Mouse (Mus musculus) ovary, postnatal 14 days (tissue): ENCODE measurements around the gene Arid1b.

Experiments
- DNase-seq: peaks from one replicate; pipeline ENCODE4 v3.0.0; 2022; ENCODE audit warnings: low spot score

Arid1b gene

DNA sequence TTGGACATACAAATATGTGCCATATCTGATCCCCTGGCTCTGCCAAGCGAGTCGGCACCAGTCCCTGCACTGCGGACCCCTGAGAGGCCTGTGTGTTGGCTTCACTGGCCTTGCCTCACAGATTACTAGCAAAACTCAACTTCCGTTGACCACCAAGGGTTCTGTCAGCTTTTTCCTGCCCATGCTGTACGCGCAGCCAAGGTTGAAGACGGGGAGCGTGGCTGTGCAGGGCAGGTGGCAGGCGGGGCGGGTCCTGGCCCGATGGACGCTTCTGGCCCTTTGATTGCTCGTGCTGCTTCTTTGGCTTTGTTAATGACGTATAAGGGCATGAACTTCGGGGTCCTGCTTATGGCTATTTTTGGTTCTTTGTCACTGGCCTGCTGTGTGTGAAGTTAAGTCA is 253.6 kb downstream of the Arid1b start:
- no peak for DNase-seq

DNA sequence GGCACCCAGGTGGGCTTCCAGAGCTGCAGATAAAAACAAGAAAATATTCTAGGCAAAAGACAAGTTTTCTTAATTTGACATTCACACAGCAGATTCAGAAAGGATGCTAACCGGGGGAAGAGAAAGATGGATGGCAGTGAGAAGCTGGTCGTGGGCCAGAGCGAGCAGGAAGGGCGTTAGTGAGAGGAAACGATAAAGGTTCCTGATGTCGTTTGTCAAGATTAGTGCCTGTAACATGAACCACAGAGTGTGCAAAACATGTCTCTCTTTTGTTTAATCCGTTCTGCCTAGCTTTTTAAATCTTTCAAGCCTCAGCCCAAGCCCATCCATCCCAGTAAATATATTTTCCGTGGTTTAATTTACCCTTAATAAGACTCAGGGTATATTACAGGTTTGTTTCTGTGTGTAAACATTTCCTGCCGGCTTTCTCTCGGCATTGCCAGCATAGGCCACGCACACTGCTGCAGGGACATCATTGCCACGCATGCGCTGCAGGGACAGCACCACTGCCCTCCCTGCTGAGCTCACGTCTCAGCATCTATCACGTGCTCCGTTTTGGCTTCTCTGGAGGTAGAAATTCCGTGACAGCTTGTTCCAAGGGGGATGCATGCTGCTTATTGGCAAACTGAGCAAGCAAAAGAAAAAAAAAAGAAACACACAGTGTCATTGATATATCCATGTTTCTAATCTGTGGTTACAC is 255.0 kb downstream of the Arid1b start:
- DNase-seq, result no peak

DNA sequence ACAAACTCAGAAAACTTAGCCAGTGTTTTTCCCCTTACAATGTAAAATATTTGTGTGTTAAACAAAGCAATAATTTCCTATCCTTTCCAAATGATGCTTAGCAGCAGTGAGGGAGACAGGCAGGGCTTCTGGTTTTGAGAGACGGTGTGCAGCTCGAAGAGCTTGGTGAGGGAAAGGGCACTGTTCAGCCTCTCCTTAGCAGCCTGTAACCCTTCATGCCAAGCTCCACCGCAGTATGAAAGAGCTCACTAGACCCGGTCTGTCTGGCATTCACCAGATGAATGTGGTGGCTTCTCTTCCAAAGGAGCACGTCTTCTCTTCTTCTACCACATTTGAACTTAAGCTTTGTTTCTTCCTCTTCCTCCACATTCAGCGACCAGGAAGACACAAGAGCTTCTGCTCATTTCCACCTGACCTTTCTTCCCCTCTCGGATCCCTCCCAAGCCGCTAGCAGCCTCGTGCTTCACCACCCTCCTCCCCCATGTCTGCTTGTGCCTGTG is 255.6 kb downstream of the Arid1b start:
- no peak for DNase-seq

DNA sequence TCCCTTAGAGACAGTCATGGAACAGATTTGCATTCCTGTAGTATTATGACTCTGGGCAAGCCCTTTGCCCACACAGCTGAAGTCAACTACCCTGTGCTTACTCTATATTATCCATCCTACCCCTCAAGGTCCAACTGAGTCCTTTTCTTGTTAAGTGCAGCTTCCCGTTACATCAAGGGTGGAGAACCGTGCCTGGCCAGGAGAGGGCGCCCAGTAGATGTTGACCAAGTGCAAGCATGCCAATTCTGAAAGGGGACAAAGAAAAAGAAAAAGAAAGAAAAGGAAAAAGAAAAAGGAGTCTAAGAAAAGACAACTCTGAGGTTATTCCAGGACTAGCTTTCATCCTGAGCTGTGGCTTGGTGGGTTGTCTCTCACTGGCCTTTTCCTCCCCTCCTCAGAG is 258.3 kb downstream of the Arid1b start:
- DNase-seq, result peak; percentile 55

- DNase-seq, result no peak
Observed at GRCm38 (mm10) chr17:5254717-5255617, 260.8 kb downstream of the Arid1b start.

DNA sequence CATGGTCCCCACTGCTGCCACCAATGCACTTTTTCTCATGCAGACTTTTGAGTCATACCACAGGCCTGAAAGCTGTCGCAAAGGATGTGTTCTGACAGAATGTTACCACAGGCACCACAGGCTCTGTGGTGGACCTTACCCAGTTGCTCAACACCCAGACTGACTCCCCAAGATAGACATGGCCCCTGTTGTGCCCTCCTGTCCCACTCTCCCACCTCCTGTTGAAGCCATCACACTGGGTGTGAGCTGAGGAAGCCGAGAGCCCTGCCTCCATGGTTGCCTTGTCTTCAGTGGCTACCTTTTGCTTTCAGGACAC is 261.4 kb downstream of the Arid1b start:
- DNase-seq, result no peak

DNA sequence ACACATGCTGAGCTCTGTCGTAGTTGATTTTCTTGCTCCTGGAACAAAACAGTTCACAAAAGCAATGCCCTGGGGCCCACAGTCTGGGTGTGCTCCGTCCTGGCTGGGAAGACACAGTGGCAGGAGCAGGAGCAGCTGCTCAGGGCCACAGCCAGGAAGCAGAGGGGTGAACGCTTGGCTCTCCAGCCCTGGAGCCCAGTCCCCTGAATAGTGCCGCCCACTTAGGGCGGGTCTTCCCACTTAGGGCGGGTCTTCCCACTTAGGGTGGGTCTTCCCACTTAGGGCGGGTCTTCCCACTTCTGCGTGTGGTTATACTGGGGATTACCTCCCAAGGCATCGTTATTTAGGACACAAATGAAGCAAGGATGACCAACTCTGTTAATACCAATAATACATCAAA is 264.8 kb downstream of the Arid1b start:
- no peak for DNase-seq

GRCm38 (mm10) chr17:5261131-5261651 is 267.1 kb downstream of the Arid1b start:
- no peak for DNase-seq

GRCm38 (mm10) chr17:5261874-5262605 is 267.9 kb downstream of the Arid1b start:
- DNase-seq, result no peak

DNA sequence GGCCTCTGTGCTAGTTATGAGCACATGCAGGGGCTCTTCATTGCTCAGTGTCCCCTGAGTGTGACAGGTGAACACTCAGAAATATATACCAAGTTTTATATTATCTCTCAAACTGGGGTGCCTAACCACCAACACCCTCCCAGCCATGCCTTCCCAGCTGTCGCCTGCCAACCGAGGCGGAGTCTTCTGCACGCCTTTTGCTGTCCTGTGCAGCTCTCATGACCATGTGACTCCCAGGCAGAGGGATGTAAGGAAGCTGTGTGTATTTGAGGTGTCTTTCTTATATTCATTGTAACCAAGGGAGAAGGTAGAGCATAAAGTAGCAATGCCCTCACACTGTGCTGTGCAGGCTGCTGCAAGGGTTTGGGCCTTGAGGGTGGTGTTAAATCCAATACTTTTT is 268.7 kb downstream of the Arid1b start:
- no peak for DNase-seq

GRCm38 (mm10) chr17:5264783-5265182 is 270.7 kb downstream of the Arid1b start:
- no peak for DNase-seq

DNA sequence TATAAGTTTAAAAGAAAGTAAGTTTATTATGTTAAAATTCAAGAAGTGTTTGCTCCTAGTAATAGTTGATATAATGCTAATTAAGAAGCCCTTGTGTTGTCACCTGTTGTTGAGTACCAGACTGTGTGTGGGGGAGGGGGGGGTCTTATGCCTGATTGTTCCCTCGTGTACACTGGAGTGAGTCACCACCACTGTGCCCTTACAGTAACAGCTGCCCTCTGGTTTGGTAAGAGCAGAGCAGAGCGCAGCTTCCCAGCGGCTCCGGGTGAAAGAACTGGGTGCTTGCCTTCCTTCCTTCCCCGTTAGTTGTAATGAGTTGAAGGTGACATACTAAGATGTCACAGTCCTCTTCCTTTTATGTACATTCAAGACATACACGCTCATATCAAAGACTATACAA is 271.5 kb downstream of the Arid1b start:
- no peak for DNase-seq

GRCm38 (mm10) chr17:5267747-5268146 is 273.6 kb downstream of the Arid1b start:
- DNase-seq, result no peak

- no peak for DNase-seq
Observed at GRCm38 (mm10) chr17:5269302-5269701, 275.2 kb downstream of the Arid1b start.

DNA sequence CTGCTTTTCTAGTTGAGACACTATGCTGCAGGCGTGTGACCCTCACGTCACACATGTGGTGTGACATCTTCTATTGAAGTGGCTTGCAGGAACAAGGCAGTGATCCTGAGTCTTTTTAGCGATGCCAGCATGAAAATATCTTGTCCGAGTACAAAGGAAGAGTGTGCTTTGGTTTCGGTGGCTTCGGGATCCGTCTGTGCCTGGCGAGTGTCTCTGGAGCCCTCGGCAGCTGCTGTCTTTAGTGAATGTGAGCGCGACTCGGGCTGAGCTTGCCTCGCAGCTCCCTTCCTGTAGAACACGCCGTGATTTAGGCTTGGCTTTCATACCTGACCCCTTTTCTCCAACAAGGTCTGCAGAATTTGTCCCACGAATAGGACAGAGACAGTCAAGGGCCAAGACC is 275.6 kb downstream of the Arid1b start:
- DNase-seq, result no peak

GRCm38 (mm10) chr17:5270823-5271222 is 276.7 kb downstream of the Arid1b start:
- DNase-seq, result no peak

DNA sequence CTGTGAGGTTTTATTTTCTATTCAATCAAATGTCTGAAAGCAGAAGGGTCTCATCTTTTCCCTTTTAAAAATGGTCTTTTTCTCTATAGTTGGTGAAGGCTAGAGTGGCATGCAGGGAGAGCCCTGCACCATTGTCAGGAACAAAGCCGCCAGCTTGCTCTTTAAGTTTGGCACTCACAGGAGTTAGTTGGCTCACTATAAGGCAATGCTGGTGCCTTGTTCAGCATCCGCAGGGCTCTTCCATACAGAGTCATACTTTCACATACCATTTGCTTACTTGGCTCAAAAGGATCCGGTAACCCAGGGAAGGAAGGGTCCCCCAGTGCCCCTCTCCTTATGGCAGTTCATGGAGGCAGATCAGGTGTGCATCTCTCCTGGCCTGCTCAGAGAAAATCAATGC is 279.0 kb downstream of the Arid1b start:
- DNase-seq, result no peak

- no peak for DNase-seq
Observed at GRCm38 (mm10) chr17:5273685-5274084, 279.6 kb downstream of the Arid1b start.

- no peak for DNase-seq
Observed at GRCm38 (mm10) chr17:5274429-5274828, 280.3 kb downstream of the Arid1b start.

GRCm38 (mm10) chr17:5275749-5276148 is 281.6 kb downstream of the Arid1b start:
- DNase-seq, result no peak

- DNase-seq, result no peak
Observed at GRCm38 (mm10) chr17:5277137-5277871, 283.2 kb downstream of the Arid1b start.
